Mouse (Mus musculus) embryo, embryonic 11.5 days (tissue): Measurements from ENCODE around the gene Gm43517.

Experiments used
- DNase-seq: peaks from one replicate; pipeline ENCODE4 v3.0.0-alpha.2; 2012; ENCODE audit warnings: low read depth, low spot score

Gm43517 gene

DNA sequence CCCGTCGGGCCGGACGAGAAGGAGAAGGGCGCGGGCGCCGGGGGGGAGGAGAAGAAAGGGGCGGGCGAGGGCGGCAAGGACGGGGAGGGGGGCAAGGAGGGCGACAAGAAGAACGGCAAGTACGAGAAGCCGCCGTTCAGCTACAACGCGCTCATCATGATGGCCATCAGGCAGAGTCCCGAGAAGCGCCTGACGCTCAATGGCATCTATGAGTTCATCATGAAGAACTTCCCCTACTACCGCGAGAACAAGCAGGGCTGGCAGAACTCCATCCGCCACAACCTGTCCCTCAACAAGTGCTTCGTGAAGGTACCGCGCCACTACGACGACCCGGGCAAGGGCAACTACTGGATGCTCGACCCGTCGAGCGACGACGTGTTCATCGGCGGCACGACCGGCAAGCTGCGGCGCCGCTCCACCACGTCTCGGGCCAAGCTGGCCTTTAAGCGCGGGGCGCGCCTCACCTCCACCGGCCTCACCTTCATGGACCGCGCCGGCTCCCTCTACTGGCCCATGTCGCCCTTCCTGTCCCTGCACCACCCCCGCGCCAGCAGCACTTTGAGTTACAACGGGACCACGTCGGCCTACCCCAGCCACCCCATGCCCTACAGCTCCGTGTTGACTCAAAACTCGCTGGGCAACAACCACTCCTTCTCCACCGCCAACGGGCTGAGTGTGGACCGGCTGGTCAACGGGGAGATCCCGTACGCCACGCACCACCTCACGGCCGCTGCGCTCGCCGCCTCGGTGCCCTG, at the start of gene Gm43517:
Gene Gm43517, plus strand, starts transcription at position 299 of the 755 bp plus-strand sequence.
- no peak for DNase-seq

DNA sequence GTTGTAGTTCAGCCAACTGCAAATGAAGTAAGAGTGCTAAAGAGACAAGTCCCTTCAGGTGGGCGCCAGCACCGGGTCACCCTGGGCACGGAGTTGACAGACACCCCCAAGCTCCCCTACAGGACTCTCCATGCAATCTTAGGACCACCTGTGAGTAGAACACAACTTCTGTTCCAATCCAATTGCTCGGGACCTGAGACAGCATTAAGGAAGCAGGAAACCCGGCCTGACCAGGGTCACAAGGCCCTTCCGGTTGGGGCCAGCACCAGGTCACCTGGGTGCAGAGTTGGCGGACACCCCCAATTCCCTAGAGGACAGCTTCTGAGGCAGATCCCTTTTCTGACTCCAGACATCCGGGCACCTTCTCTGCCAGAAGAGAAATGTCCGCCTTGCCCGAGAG, 35.3 kb upstream of the Gm43517 start:
- DNase-seq = no peak

- DNase-seq = no peak
These were observed 16.0 kb upstream of the Gm43517 start for GRCm38 (mm10) chr12:49368931-49369330.

DNA sequence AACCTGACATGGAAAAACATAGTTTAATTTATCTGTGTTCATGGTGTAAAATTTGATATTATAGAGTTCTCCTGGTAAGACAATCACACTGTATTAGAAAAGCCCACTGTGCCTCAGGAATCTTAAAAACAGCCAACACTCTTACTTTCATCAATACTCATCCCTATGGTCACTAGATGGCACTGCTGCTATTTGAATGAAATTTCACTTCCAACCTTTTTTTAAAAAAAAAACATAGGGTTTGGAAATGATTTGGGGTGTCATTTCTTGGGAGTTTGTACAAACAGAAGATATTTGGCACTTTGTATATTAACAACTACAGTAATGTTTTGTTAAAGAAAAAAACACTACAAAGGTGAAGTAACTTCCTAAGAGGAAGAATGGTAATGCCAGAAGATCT, 12.8 kb upstream of the Gm43517 start:
- DNase-seq = no peak

DNA sequence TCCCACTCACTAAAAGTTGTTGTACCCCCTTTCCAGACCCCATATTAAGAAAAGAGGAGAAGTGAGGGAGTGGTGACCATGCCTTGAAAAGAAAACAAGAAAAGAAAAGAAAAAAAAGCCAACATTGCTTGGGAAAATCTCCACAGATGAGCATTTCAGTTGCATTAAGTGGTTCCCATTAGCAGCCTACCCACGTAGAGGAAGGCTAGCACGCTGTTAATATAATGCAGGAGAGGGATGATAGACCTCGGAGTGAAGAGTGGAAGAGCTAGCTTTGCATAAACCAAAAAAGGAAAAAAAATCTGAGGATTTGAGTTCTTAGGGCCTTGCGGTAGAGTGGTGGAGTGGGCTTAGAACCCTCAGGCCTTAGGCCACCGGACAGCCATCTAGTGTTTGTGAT, 11.8 kb upstream of the Gm43517 start:
- no peak for DNase-seq

- DNase-seq = no peak
These were observed 11.0 kb upstream of the Gm43517 start for GRCm38 (mm10) chr12:49373821-49374605.

DNA sequence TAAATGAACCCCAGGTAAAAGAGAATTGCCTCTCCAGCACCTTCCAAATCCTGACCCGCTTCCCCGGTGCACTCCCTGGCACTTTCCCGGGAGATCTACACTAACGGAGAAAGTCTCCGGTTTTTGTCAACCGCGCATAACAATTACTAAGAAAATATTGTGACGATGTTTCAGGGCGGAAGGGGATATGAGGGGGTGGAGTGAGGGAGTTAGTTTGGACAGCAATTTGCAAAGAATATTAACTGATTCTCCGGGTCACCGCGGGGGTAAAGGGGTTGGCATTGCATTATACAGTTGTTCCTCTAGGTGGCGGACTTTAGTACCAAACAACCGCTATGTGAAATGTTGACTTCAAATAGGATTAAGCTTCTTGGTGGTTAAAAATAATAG, 10.4 kb upstream of the Gm43517 start:
- DNase-seq = no peak

DNA sequence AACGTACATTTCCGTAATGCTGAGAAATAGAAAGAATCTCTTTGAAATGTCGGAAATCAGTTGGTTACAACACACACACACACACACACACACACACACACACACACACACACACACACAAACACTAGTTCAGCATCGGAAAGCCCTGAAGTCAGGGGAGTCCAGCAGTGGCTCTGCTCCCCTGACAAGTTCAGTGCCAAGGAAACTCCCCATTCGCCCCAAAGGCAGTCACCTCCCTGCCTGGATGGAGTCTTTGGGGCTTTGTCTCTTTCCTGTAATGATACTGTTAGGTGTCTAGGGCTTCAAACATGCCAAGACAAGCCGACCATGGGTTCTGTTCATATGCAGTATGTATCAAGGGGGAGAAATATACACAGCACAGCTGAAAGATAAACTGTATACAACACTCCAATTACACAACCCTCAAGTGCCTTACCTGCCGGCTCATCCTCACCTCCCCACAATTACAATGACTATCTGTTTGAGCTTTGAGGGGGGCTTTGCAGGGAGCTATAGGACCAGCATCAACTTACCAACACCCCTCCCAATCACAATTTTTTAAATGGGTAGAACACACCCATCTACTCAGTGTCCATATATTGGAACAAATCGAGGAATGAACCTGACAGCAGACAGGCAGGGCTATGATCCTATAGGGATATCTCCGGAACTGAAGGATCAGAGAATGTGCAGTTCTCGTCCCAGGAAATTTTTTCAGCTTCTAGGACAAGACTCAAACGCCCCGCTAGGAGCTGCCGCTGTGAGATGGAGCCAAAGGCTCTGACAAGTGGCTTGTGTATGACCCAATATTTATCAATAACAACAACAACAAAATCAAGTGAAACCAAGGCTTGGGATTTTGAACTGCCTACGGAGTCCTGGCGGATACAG, 9.3 kb upstream of the Gm43517 start:
- no peak for DNase-seq

DNA sequence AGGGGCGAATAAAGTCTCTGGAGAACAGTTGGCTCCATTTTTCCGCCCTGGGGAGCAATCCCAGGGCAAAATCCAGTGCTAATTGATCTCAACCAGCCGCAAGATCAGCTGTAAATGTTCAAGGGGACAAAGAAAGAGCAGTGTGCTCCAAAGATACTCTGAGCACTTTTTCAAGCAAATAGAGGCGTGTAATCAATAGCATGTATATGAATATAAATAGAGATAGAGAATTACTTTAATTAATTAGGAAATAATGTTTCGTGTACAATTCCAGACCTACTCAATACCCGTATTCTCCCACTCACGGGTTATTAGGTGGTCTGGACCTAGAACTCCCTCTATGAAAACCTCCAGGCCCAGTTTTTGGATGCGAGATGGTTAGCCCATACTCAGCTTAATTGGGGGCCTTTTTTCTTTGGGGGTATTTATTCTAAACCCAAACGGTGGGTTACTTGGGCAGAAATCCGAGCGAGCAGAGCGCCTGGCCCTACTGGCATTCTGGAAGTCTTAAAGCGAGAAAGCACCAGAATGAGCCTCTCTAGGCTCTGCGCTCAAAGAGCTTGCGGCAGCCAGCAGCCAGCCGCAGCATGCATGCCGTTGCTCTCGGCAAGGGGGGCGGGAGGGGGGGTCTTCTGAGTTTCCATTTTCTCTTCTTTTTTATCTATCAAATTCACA, 8.5 kb upstream of the Gm43517 start:
- DNase-seq = no peak

- no peak for DNase-seq
These were observed 7.5 kb upstream of the Gm43517 start for GRCm38 (mm10) chr12:49377281-49377970.

DNA sequence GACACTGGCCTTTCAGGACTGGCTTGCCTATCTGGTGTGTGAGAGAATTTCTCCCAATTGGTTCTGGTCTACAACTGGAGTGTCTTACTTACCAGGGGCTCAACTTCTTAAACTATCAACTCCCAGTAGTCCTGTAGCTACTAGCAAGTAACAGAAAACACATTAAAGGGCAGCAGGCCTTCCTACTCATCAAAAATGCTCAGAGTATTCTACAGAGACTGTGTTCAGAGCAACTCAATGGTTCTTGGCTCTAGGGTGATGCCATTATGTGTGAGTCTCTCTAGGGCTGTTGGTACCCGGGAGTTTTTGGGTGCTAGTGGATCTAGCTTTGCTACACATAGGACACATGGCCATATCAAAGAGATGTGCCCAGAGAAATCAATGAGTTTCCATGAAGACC, 6.1 kb upstream of the Gm43517 start:
- DNase-seq = no peak

GRCm38 (mm10) chr12:49379446-49379845, 5.5 kb upstream of the Gm43517 start:
- DNase-seq = no peak

- DNase-seq = no peak
These were observed 4.5 kb upstream of the Gm43517 start for GRCm38 (mm10) chr12:49380442-49380841.

GRCm38 (mm10) chr12:49381031-49381525, 3.9 kb upstream of the Gm43517 start:
- no peak for DNase-seq

- no peak for DNase-seq
These were observed 3.1 kb upstream of the Gm43517 start for GRCm38 (mm10) chr12:49381721-49382365.

DNA sequence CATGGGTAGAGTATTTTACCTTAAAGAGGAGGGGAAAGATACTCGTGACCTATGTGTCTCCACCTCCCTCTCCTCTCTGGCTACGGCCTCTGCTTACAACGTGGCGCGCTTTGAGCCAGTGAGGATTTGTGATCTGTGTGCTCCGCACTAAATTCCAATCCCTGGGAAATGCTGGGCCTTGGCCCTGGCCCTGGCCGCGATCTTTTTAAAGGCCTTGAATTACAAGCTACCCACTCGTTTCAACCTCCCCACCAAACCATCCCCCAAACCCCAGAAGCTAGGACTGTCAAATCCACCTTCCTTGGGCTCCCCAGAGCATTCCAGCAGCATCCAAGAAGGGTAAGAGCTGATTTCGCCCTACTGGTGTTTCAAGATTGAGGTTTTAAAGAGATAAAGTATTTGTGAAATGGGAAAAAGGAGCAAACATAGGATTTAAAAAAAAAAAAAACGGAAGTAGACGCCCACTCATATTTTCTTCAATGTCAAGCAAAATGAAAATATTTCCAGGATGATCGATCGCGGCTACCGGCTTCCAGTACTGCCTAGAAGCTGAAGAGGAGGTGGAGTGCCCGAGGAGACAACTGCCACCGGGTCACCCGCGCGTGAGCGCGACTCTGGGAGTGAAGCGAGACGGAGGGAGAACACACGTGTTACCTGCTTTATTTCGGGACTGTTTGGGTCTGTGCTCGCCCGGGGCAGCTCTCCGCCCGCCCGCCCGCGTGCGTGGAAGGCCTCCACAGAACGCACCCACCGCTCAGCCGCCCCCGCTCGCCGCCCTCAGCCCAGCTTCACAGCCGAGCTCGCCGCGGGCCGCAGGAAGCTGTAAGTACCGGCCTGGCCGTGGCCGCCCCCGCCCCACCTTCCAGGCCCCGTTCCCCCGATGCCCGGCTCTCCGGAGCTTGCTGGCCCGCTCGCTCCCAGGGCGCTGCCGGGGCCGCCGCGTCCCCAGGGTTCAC, 2.1 kb upstream of the Gm43517 start, which contains the start of gene Foxg1:
Gene Foxg1, plus strand, starts transcription at position 96 of the 956 bp plus-strand sequence.
- DNase-seq = no peak

GRCm38 (mm10) chr12:49383521-49384133, 1.3 kb upstream of the Gm43517 start:
- DNase-seq = no peak

DNA sequence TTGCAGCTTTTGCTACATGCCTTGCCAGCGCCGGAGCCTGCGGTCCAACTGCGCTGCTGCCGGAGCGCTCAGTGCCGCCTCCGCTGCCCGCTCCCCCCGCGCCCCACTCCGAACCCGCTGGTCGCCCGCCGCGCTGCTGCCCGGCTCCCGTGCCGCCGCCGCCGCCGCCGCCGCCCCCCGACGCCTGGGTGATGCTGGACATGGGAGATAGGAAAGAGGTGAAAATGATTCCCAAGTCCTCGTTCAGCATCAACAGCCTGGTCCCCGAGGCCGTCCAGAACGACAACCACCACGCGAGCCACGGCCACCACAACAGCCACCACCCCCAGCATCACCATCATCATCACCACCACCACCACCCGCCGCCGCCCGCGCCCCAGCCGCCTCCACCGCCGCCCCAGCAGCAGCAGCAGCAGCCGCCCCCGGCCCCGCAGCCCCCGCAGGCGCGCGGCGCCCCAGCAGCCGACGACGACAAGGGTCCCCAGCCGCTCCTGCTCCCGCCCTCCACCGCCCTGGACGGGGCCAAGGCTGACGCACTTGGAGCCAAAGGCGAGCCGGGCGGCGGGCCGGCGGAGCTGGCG, 589 bp upstream of the Gm43517 start:
- DNase-seq = no peak
